Mouse (Mus musculus) frontal cortex, adult 2 months (tissue): ENCODE measurements around the gene Bcl2l15. TPM values are rescaled to one million over a fixed set of nuclear protein-coding genes. Genes with fewer than 3 reads are reported as not detected.
"Not testable (repeated sequence)": the region's sequence is repeated elsewhere in the genome, so short reads cannot be mapped to it uniquely, and the experiment has no call there.

Experiments
- DNase-seq, 2 experiments: peaks; one replicate each; pipeline ENCODE4 v3.0.0; 2022; ENCODE audit warnings: low spot score in 1 of 2; ENCODE audit errors: extremely low spot score in 1 of 2
- polyA plus RNA-seq: library from polyadenylated mRNA; depleted of rRNA; stranded (reverse); fragments of >200 nt; gene quantifications from 2 replicates; pipeline ENCODE4 v1.2.3, GENCODE M21; 2012; rRNA removed

Bcl2l15 gene
- polyA plus RNA-seq: 2.6 and 2.8 TPM in 2 replicates

GRCm38 (mm10) chr3:103832426-103832825, at the start of gene Bcl2l15:
Gene Bcl2l15, plus strand, starts transcription at chr3:103832601.
- DNase-seq: no peak

GRCm38 (mm10) chr3:103782844-103783609, 49.4 kb upstream of the Bcl2l15 start:
- DNase-seq: no peak

- no peak for DNase-seq
These were observed 45.2 kb upstream of the Bcl2l15 start for GRCm38 (mm10) chr3:103787225-103787624.

- DNase-seq: no peak
These were observed 43.3 kb upstream of the Bcl2l15 start for GRCm38 (mm10) chr3:103789096-103789495.

GRCm38 (mm10) chr3:103789891-103790345, 42.5 kb upstream of the Bcl2l15 start:
- DNase-seq: peak in 1 of 2 experiments; percentile 32

- DNase-seq: no peak
These were observed 41.9 kb upstream of the Bcl2l15 start for GRCm38 (mm10) chr3:103790346-103791145.

- peak; percentile 85 to 95 for DNase-seq
These were observed 40.9 kb upstream of the Bcl2l15 start, which contains the start of gene Hipk1 for GRCm38 (mm10) chr3:103791230-103792110. Gene Hipk1, minus strand, starts transcription at chr3:103791563.

- DNase-seq: not testable (repeated sequence)
These were observed 40.3 kb upstream of the Bcl2l15 start for GRCm38 (mm10) chr3:103792111-103792406.

GRCm38 (mm10) chr3:103792566-103792965, 39.8 kb upstream of the Bcl2l15 start:
- DNase-seq: no peak

GRCm38 (mm10) chr3:103796389-103796788, 36.0 kb upstream of the Bcl2l15 start:
- DNase-seq: no peak

- no peak for DNase-seq
These were observed 32.9 kb upstream of the Bcl2l15 start for GRCm38 (mm10) chr3:103799507-103799906.

- DNase-seq: peak; percentile 58 to 60
These were observed 30.5 kb upstream of the Bcl2l15 start for GRCm38 (mm10) chr3:103801631-103802531.

GRCm38 (mm10) chr3:103802861-103803260, 29.5 kb upstream of the Bcl2l15 start:
- no peak for DNase-seq

GRCm38 (mm10) chr3:103805671-103806070, 26.7 kb upstream of the Bcl2l15 start:
- no peak for DNase-seq

- peak; percentile 66 to 91 for DNase-seq
These were observed 23.3 kb upstream of the Bcl2l15 start, which contains the start of the genes Dclre1b, Ap4b1 and Gm43064 for GRCm38 (mm10) chr3:103808891-103809798. Gene Dclre1b, minus strand, starts transcription at chr3:103809444. Gene Ap4b1, plus strand, starts transcription at chr3:103809520. Gene Gm43064, plus strand, starts transcription at chr3:103809573.

- DNase-seq: no peak
These were observed 22.6 kb upstream of the Bcl2l15 start for GRCm38 (mm10) chr3:103809799-103810150.

GRCm38 (mm10) chr3:103810967-103811366, 21.4 kb upstream of the Bcl2l15 start:
- DNase-seq: no peak

GRCm38 (mm10) chr3:103827548-103827947, 4.9 kb upstream of the Bcl2l15 start:
- no peak for DNase-seq
